Comparison of ENCODE assay signal across 8 mouse cellular contexts in genomic region chr6:50109201-50109756, GRCm38 (mm10). TPM values are rescaled to one million over a fixed set of nuclear protein-coding genes. Genes with fewer than 3 reads are reported as not detected.
DNase-seq lines count a peak whose midpoint lies in the region; ATAC-seq and TF ChIP-seq lines count a peak whose summit lies in the region.

No protein-coding gene starts in this region.

- DNase-seq in lung, postnatal 36 days, result no peak
- DNase-seq in cerebellum, adult 8-10 months, result peak; percentile 19
- no peak for DNase-seq in liver, postnatal 0 days
- DNase-seq in stomach, postnatal 0 days (ENCODE audit: low spot score), result no peak
- DNase-seq in left cerebral cortex, postnatal 14 days (ENCODE audit: low spot score in 2 of 2), result no peak
- DNase-seq in gastrocnemius, postnatal 25 days, result no peak

- TF ChIP-seq CTCF in liver, postnatal 0 days (IDR thresholded peaks at IDR 0.05; ENCODE audit: low read depth), result no peak
- no peak for TF ChIP-seq CTCF in stomach, postnatal 0 days (IDR thresholded peaks at IDR 0.05; ENCODE audit: low read depth)

- no peak for TF ChIP-seq EP300 in liver, postnatal 0 days (IDR thresholded peaks at IDR 0.05; ENCODE audit: low read depth)
- TF ChIP-seq EP300 in stomach, postnatal 0 days (optimal IDR thresholded peaks at IDR 0.05), result no peak

- H3K9ac ChIP-seq in lung, embryonic 16.5 days (ENCODE audit: low read length), result peak overlapping the region; percentile 90
- H3K9ac ChIP-seq in heart, embryonic 16.5 days (ENCODE audit: low read length), result peak overlapping the region; percentile 93
- peak overlapping the region; percentile 83 for H3K9ac ChIP-seq in liver, postnatal 0 days (replicated peaks)
- H3K9ac ChIP-seq in stomach, postnatal 0 days (ENCODE audit: low read length), result peak overlapping the region; percentile 78

- no peaks in the 10 kb centered on the region for H3K36me3 ChIP-seq in lung, embryonic 16.5 days (ENCODE audit: control insufficient read depth, insufficient read depth, low read length)
- H3K36me3 ChIP-seq in heart, embryonic 16.5 days (ENCODE audit: control insufficient read depth, insufficient read depth), result no peaks in the 10 kb centered on the region
- H3K36me3 ChIP-seq in liver, postnatal 0 days (replicated peaks; ENCODE audit: insufficient read depth, low read length), result no peaks in the 10 kb centered on the region
- no peaks in the 10 kb centered on the region for H3K36me3 ChIP-seq in stomach, postnatal 0 days (ENCODE audit: control insufficient read depth, insufficient read depth, low read length)

- H3K9me3 ChIP-seq in lung, embryonic 16.5 days (ENCODE audit: control insufficient read depth, low read length), result no peaks in the 10 kb centered on the region
- no peaks in the 10 kb centered on the region for H3K9me3 ChIP-seq in heart, embryonic 16.5 days (replicated peaks; ENCODE audit: control insufficient read depth, low read length)
- H3K9me3 ChIP-seq in liver, postnatal 0 days (ENCODE audit: low read length), result no peaks in the 10 kb centered on the region
- no peaks in the 10 kb centered on the region for H3K9me3 ChIP-seq in stomach, postnatal 0 days (ENCODE audit: control insufficient read depth, low read length)

- 0 out of 2 replicates have a peak, but pooled peaks cover 2% of the 10 kb centered on the region for H3K27me3 ChIP-seq in lung, embryonic 16.5 days (ENCODE audit: control insufficient read depth, insufficient read depth, low read depth, low read length)
- H3K27me3 ChIP-seq in heart, embryonic 16.5 days (ENCODE audit: control insufficient read depth, insufficient read depth, low read length), result no peaks in the 10 kb centered on the region
- H3K27me3 ChIP-seq in liver, postnatal 0 days (ENCODE audit: insufficient read depth, low read length), result no peaks in the 10 kb centered on the region
- H3K27me3 ChIP-seq in stomach, postnatal 0 days (ENCODE audit: control insufficient read depth, insufficient read depth, low read length), result no peaks in the 10 kb centered on the region

- intact Hi-C loops in left cerebral cortex, postnatal 14 days (cut with DNase I), result loop anchor here (2.0 to 5.0 kb wide), 2 partner anchors 72 to 592 kb away; no protein-coding TSS in a partner anchor

- H3K4me1 ChIP-seq in lung, embryonic 16.5 days (replicated peaks; ENCODE audit: control insufficient read depth, insufficient read depth, low read length), result peaks cover 6% of the 10 kb centered on the region
- H3K4me1 ChIP-seq in heart, embryonic 16.5 days (ENCODE audit: control insufficient read depth, insufficient read depth, low read length), result peaks cover 6% of the 10 kb centered on the region
- no peaks in the 10 kb centered on the region for H3K4me1 ChIP-seq in liver, postnatal 0 days (ENCODE audit: insufficient read depth)
- H3K4me1 ChIP-seq in stomach, postnatal 0 days (replicated peaks; ENCODE audit: control insufficient read depth, insufficient read depth), result no peaks in the 10 kb centered on the region

- 0 out of 2 replicates have a peak overlapping the region, but pooled peaks have one; percentile 1 for H3K27ac ChIP-seq in lung, embryonic 16.5 days (ENCODE audit: low read length)
- H3K27ac ChIP-seq in heart, embryonic 16.5 days (ENCODE audit: low read length), result peak overlapping the region; percentile 71
- peak overlapping the region; percentile 90 for H3K27ac ChIP-seq in liver, postnatal 0 days (ENCODE audit: low read depth)
- 0 out of 2 replicates have a peak overlapping the region, but pooled peaks have one; percentile 61 for H3K27ac ChIP-seq in stomach, postnatal 0 days (replicated peaks)

- ATAC-seq in lung, embryonic 16.5 days (ENCODE audit: low read depth), result no peak
- ATAC-seq in heart, embryonic 16.5 days (replicated peaks; ENCODE audit: extremely low read depth, insufficient read depth, low FRiP score), result no peak
- ATAC-seq in liver, postnatal 0 days, result no peak
- ATAC-seq in stomach, postnatal 0 days (ENCODE audit: low FRiP score, low TSS enrichment), result no peak

- WGBS in lung, embryonic 16.5 days, result 4% methylated on average over 15 of the region's 15 CpGs
- 6% methylated on average over 15 of the region's 15 CpGs for WGBS in heart, embryonic 16.5 days
- 2% methylated on average over 15 of the region's 15 CpGs for WGBS in liver, postnatal 0 days (ENCODE audit: insufficient replicate concordance)
- WGBS in stomach, postnatal 0 days, result 6% methylated on average over 15 of the region's 15 CpGs

- H3K4me3 ChIP-seq in lung, embryonic 16.5 days (ENCODE audit: low read length), result peak overlapping the region; percentile 84
- H3K4me3 ChIP-seq in heart, embryonic 16.5 days (ENCODE audit: low read length), result peak overlapping the region; percentile 93
- H3K4me3 ChIP-seq in liver, postnatal 0 days (ENCODE audit: low read depth, low read length), result peak overlapping the region; percentile 85
- peak overlapping the region; percentile 72 for H3K4me3 ChIP-seq in stomach, postnatal 0 days (ENCODE audit: low read depth, low read length)

- H3K4me2 ChIP-seq in lung, embryonic 16.5 days (ENCODE audit: low read depth, low read length), result peak overlapping the region; percentile 70
- peak overlapping the region; percentile 95 for H3K4me2 ChIP-seq in heart, embryonic 16.5 days (ENCODE audit: low read depth, low read length)
- H3K4me2 ChIP-seq in liver, postnatal 0 days (ENCODE audit: low read depth, low read length), result peak overlapping the region; percentile 92
- H3K4me2 ChIP-seq in stomach, postnatal 0 days (replicated peaks; ENCODE audit: low read depth), result peak overlapping the region; percentile 94

RNA-seq across cellular contexts. Expression of gene Mpp6, which starts 0.8 kb away (rescaled TPM):
- polyA plus RNA-seq in lung, embryonic 16.5 days (2015; fragmentation: Nextera tagmentation; extraction: Ambion mirVana), result 49.5 and 52.7 TPM in 2 replicates
- polyA plus RNA-seq in heart, embryonic 16.5 days (2015; fragmentation: Nextera tagmentation; extraction: Ambion mirVana), result 70.7 and 75.4 TPM in 2 replicates
- polyA plus RNA-seq in liver, postnatal 0 days (2015; fragmentation: Nextera tagmentation; extraction: Ambion mirVana), result 54.8 TPM in 2 replicates
- 24.5 and 28.1 TPM in 2 replicates for polyA plus RNA-seq in stomach, postnatal 0 days (2015; fragmentation: Nextera tagmentation; extraction: Ambion mirVana)
- total RNA-seq in left cerebral cortex, postnatal 14 days (2021), result 10 to 100 TPM; 88.7 to 94.5 TPM
- 100 to 1,000 TPM; 124 to 127 TPM for total RNA-seq in gastrocnemius, postnatal 25 days (2021)

Comparison
In these comparisons a context has a peak if more than half of its experiments do, and no peak if none do; other contexts are left out.
1. H3K27ac ChIP-seq: peak in every context shown above with its lines; median percentile 90 in liver, postnatal 0 days; 71 in heart, embryonic 16.5 days; 61 in stomach, postnatal 0 days; 1 in lung, embryonic 16.5 days.